Mouse (Mus musculus) myocyte (in vitro differentiated cells): Measurements from ENCODE around the gene Mif4gd.

Source experiments
- MAX ChIP-seq: IDR thresholded peaks from one replicate; pipeline ENCODE4 v1.6.1; 2011; ENCODE audit warnings: low read depth, mild to moderate bottlenecking, control low read depth
- MYOD1 ChIP-seq, 3 experiments: IDR thresholded peaks; one replicate each; pipeline ENCODE4 v1.6.1; 2011; ENCODE audit warnings: control low read depth in 2 of 3, low read depth in 2 of 3, mild to moderate bottlenecking in 2 of 3, moderate library complexity in 1 of 3; ENCODE audit not compliant: insufficient read length in 2 of 3, control insufficient read depth in 1 of 3
- MYOG ChIP-seq, 3 experiments: IDR thresholded peaks; one replicate each; pipeline ENCODE4 v1.6.1; 2011; ENCODE audit warnings: control low read depth in 2 of 3, low read depth in 2 of 3, mild to moderate bottlenecking in 2 of 3; ENCODE audit not compliant: insufficient read length in 2 of 3, control insufficient read depth in 1 of 3, insufficient read depth in 1 of 3
- POLR2A ChIP-seq: IDR thresholded peaks from one replicate; pipeline ENCODE4 v1.6.1; 2011; ENCODE audit warnings: low read depth, mild to moderate bottlenecking, control low read depth, moderate library complexity; ENCODE audit not compliant: insufficient read length
- SRF ChIP-seq: IDR thresholded peaks from one replicate; pipeline ENCODE4 v1.6.1; 2011; ENCODE audit warnings: low read depth; ENCODE audit not compliant: control insufficient read depth, insufficient read length
- TCF12 ChIP-seq: IDR thresholded peaks from one replicate; pipeline ENCODE4 v1.6.1; 2011; ENCODE audit warnings: mild to moderate bottlenecking, control low read depth; ENCODE audit not compliant: poor library complexity, insufficient read depth, severe bottlenecking
- USF1 ChIP-seq: IDR thresholded peaks from one replicate; pipeline ENCODE4 v1.6.1; 2011; ENCODE audit warnings: low read depth, mild to moderate bottlenecking, control low read depth, moderate library complexity

DNA sequence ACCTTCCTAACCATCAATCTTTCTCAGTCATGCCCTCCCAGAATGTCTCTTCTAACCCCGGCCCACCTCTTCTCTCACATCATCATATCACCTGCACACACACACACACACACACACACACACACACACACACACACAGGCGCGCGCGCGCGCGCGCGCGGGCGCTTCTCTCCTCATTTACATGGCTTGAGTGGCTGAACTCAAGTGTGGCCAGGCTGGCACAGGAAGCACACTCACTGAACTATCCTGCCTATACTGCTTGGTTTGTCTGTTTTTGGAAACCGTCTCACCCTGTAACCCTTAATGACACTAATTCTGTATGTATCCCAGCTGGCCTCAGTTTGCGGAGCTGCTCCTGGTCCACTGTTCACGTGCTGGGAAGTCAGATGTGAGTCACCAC, 12.0 kb downstream of the Mif4gd start:
- TF ChIP-seq POLR2A (no peak), MYOD1 (IDR thresholded peaks at IDR 0.05; ENCODE audit: control insufficient read depth in 1 of 3, insufficient read length in 2 of 3, low read depth in 2 of 3) (no peak), SRF (no peak), TCF12 (no peak), MYOG (IDR thresholded peaks at IDR 0.05; ENCODE audit: control insufficient read depth in 1 of 3, insufficient read depth in 1 of 3, insufficient read length in 2 of 3, low read depth in 2 of 3) (no peak), MAX (no peak), USF1 (no peak)
